In genomic region chr14:15272364-15272763, GRCm38 (mm10) we compare ENCODE assay signal across 24 mouse cellular contexts.
"Had no signal": no experiment of that assay in that cellular context is flagged by ENCODE, and none has a peak within 500 bp of the region (broad histone marks: within the 10 kb centered on the region; RNA-seq: fewer than 3 reads in every experiment).

No protein-coding gene starts in this region.

- H3K36me3 ChIP-seq: heart, embryonic 13.5 days; heart, embryonic 15.5 days; hindbrain, embryonic 13.5 days; hindbrain, embryonic 15.5 days; limb, embryonic 13.5 days; limb, embryonic 15.5 days; liver, embryonic 12.5 days had no signal

- DNase-seq: gastrocnemius, postnatal 10 days; gastrocnemius, postnatal 25 days; heart, adult 11 months; heart, postnatal 14 days; heart, postnatal 36 days; kidney, adult 18-20 months; kidney, adult 8-10 months; kidney, postnatal 10 days; kidney, postnatal 25 days; kidney, postnatal 4 days; layer of hippocampus, adult 9-11 months; layer of hippocampus, postnatal 36 days; left cerebral cortex, postnatal 4 days had no signal

- H3K27me3 ChIP-seq: heart, embryonic 13.5 days; heart, embryonic 15.5 days; hindbrain, embryonic 13.5 days; hindbrain, embryonic 15.5 days; limb, embryonic 13.5 days; limb, embryonic 15.5 days; liver, embryonic 12.5 days had no signal

- ATAC-seq: hindbrain, postnatal 0 days; intestine, postnatal 0 days; liver, embryonic 12.5 days had no signal

- H3K4me3 ChIP-seq: heart, embryonic 13.5 days; heart, embryonic 15.5 days; hindbrain, embryonic 13.5 days; hindbrain, embryonic 15.5 days; limb, embryonic 13.5 days; limb, embryonic 15.5 days; liver, embryonic 12.5 days had no signal

- H3K9me3 ChIP-seq: heart, embryonic 13.5 days; heart, embryonic 15.5 days; hindbrain, embryonic 13.5 days; hindbrain, embryonic 15.5 days; limb, embryonic 13.5 days; limb, embryonic 15.5 days; liver, embryonic 12.5 days had no signal

- H3K27ac ChIP-seq: heart, embryonic 13.5 days; heart, embryonic 15.5 days; hindbrain, embryonic 13.5 days; hindbrain, embryonic 15.5 days; hindbrain, postnatal 0 days; limb, embryonic 13.5 days; limb, embryonic 15.5 days; liver, embryonic 12.5 days; liver, embryonic 14.5 days had no signal

- H3K4me2 ChIP-seq: heart, embryonic 11.5 days; heart, embryonic 13.5 days; heart, embryonic 15.5 days; hindbrain, embryonic 13.5 days; hindbrain, embryonic 15.5 days; limb, embryonic 13.5 days; limb, embryonic 15.5 days; liver, embryonic 12.5 days had no signal

- H3K9ac ChIP-seq: heart, embryonic 13.5 days; heart, embryonic 15.5 days; hindbrain, embryonic 13.5 days; hindbrain, embryonic 15.5 days; limb, embryonic 13.5 days; limb, embryonic 15.5 days; liver, embryonic 12.5 days; liver, embryonic 14.5 days had no signal

- H3K4me1 ChIP-seq: heart, embryonic 13.5 days; heart, embryonic 15.5 days; hindbrain, embryonic 13.5 days; hindbrain, embryonic 15.5 days; limb, embryonic 13.5 days; limb, embryonic 15.5 days; liver, embryonic 12.5 days had no signal
